In genomic region chr11:70017199-70017767, GRCm38 (mm10) we compare ENCODE assay signal across 10 mouse cellular contexts. TPM values are rescaled to one million over a fixed set of nuclear protein-coding genes. Genes with fewer than 3 reads are reported as not detected.
DNase-seq lines count a peak whose midpoint lies in the region; ATAC-seq and TF ChIP-seq lines count a peak whose summit lies in the region.
"Had no signal": no experiment of that assay in that cellular context is flagged by ENCODE, and none has a peak within 500 bp of the region (broad histone marks: within the 10 kb centered on the region; RNA-seq: fewer than 3 reads in every experiment).

No protein-coding gene starts in this region.

- WGBS in cerebellum, adult 2 months = 36% methylated on average over 7 of the region's 7 CpGs
- 38% methylated on average over 7 of the region's 7 CpGs for WGBS in lung, embryonic 14.5 days
- 47% methylated on average over 7 of the region's 7 CpGs for WGBS in intestine, embryonic 16.5 days
- WGBS in olfactory bulb, adult 2 months = 32% methylated on average over 7 of the region's 7 CpGs

- H3K4me1 ChIP-seq in cerebellum, adult 2 months (ENCODE audit: control insufficient read depth, insufficient read depth, low read length) = peaks cover 9% of the 10 kb centered on the region
- H3K4me1 ChIP-seq in lung, embryonic 14.5 days (ENCODE audit: insufficient read depth) = peaks cover 14% of the 10 kb centered on the region
- peaks cover 35% of the 10 kb centered on the region for H3K4me1 ChIP-seq in intestine, embryonic 16.5 days (ENCODE audit: control insufficient read depth, insufficient read depth, low read length)
- peaks cover 19% of the 10 kb centered on the region for H3K4me1 ChIP-seq in olfactory bulb, adult 2 months (ENCODE audit: control insufficient read depth, insufficient read depth, low read length)

- no peak for ATAC-seq in lung, embryonic 14.5 days (ENCODE audit: insufficient read depth)
- ATAC-seq in intestine, embryonic 16.5 days = no peak
- ATAC-seq in granulocyte monocyte progenitor cell, adult 5-6 weeks (replicated peaks; ENCODE audit: poor library complexity, severe bottlenecking) = no peak
- ATAC-seq: liver, embryonic 12.5 days had no signal

- H3K27me3 ChIP-seq in cerebellum, adult 2 months (ENCODE audit: control insufficient read depth, insufficient read depth, low read length) = no peaks in the 10 kb centered on the region
- H3K27me3 ChIP-seq in lung, embryonic 14.5 days (ENCODE audit: insufficient read depth, low read length) = no peaks in the 10 kb centered on the region
- H3K27me3 ChIP-seq in intestine, embryonic 16.5 days (replicated peaks; ENCODE audit: control insufficient read depth, insufficient read depth, low read length) = no peaks in the 10 kb centered on the region

- peak overlapping the region; percentile 93 for H3K4me2 ChIP-seq in lung, embryonic 14.5 days
- H3K4me2 ChIP-seq in intestine, embryonic 16.5 days (ENCODE audit: low read depth, low read length) = peak overlapping the region; percentile 70; the same call in 1 of the 2 replicates

- H3K9ac ChIP-seq in lung, embryonic 14.5 days = peak overlapping the region; percentile 80; the same call in 1 of the 2 replicates
- peak overlapping the region; percentile 74; the same call in 1 of the 2 replicates for H3K9ac ChIP-seq in intestine, embryonic 16.5 days (ENCODE audit: low read depth, low read length)
- H3K9ac ChIP-seq: liver, embryonic 12.5 days had no signal

- H3K27ac ChIP-seq in cerebellum, adult 2 months (ENCODE audit: insufficient read depth, low read length) = peak overlapping the region; percentile 99
- peak overlapping the region; percentile 38; the same call in 1 of the 2 replicates for H3K27ac ChIP-seq in lung, embryonic 14.5 days (ENCODE audit: low read depth)
- H3K27ac ChIP-seq in intestine, embryonic 16.5 days (ENCODE audit: low read length) = peak overlapping the region; percentile 49; the same call in 1 of the 2 replicates
- peak overlapping the region; percentile 94 for H3K27ac ChIP-seq in olfactory bulb, adult 2 months (ENCODE audit: insufficient read depth, low read depth, low read length)
- H3K27ac ChIP-seq: liver, embryonic 12.5 days had no signal

- peak overlapping the region; percentile 98 for H3K4me3 ChIP-seq in cerebellum, adult 2 months (replicated peaks; ENCODE audit: insufficient read depth, low read depth, low read length)
- H3K4me3 ChIP-seq in lung, embryonic 14.5 days (ENCODE audit: low read depth, low read length) = no peak overlapping the region
- H3K4me3 ChIP-seq in intestine, embryonic 16.5 days (ENCODE audit: low read length) = no peak overlapping the region
- H3K4me3 ChIP-seq in olfactory bulb, adult 2 months (ENCODE audit: insufficient read depth, low read depth, low read length) = peak overlapping the region; percentile 58

- TF ChIP-seq CTCF in cerebellum, adult 2 months (IDR thresholded peaks at IDR 0.05; ENCODE audit: borderline replicate concordance, insufficient read depth, low read depth, low read length) = no peak
- no peak for TF ChIP-seq CTCF in lung, embryonic 14.5 days (IDR thresholded peaks at IDR 0.05; ENCODE audit: low read depth)
- no peak for TF ChIP-seq CTCF in olfactory bulb, adult 2 months (IDR thresholded peaks at IDR 0.05; ENCODE audit: insufficient read depth, low read depth, low read length)

- no peak for DNase-seq in cerebellum, adult 2 months
- DNase-seq in cerebellum, adult 18-20 months = no peak
- DNase-seq in lung, embryonic 14.5 days = no peak
- DNase-seq in lung, postnatal 36 days = no peak
- DNase-seq in left cerebral cortex, adult 8-10 months (ENCODE audit: low spot score in 2 of 2) = no peak
- DNase-seq: gastrocnemius, postnatal 10 days had no signal

- H3K36me3 ChIP-seq in lung, embryonic 14.5 days (ENCODE audit: insufficient read depth) = peaks cover 19% of the 10 kb centered on the region
- peaks cover 6% of the 10 kb centered on the region; the same call in 1 of the 2 replicates for H3K36me3 ChIP-seq in intestine, embryonic 16.5 days (ENCODE audit: control insufficient read depth, insufficient read depth, low read length)

- H3K9me3 ChIP-seq in lung, embryonic 14.5 days (ENCODE audit: low read depth, low read length) = no peaks in the 10 kb centered on the region
- no peaks in the 10 kb centered on the region for H3K9me3 ChIP-seq in intestine, embryonic 16.5 days (ENCODE audit: control insufficient read depth, low read length)
- H3K9me3 ChIP-seq: liver, embryonic 12.5 days had no signal

- no peak for TF ChIP-seq POLR2A in cerebellum, adult 2 months (IDR thresholded peaks at IDR 0.05; ENCODE audit: borderline replicate concordance, insufficient read depth, low read length)
- TF ChIP-seq POLR2A in olfactory bulb, adult 2 months (IDR thresholded peaks at IDR 0.05; ENCODE audit: insufficient read depth, low read depth, low read length) = no peak

RNA-seq across cellular contexts. Expression of gene Dlg4, which starts 0.5 kb away (rescaled TPM):
- 352 and 374 TPM in 2 replicates for polyA plus RNA-seq in cerebellum, adult 2 months (2012; rRNA removed)
- polyA plus RNA-seq in lung, embryonic 14.5 days (2014; fragmentation: Nextera tagmentation; extraction: Ambion mirVana) = 5.9 and 7.4 TPM in 2 replicates
- polyA plus RNA-seq in intestine, embryonic 16.5 days (2015; fragmentation: Nextera tagmentation; extraction: Ambion mirVana) = 5.1 and 6.1 TPM in 2 replicates
- polyA plus RNA-seq in olfactory bulb, adult 2 months (2012; ENCODE audit: insufficient read depth, insufficient read length, low replicate concordance, missing spikeins) = 210 and 442 TPM in 2 replicates
- 100 to 1,000 TPM; 721 to 849 (median 797) TPM for total RNA-seq in left cerebral cortex, adult 8-10 months (2022)
- 11.4 and 12.3 TPM in 2 replicates for total RNA-seq in granulocyte monocyte progenitor cell, adult 5-6 weeks (2014; fragmentation: Nextera tagmentation)
- total RNA-seq in granulocyte monocyte progenitor cell, adult 5-6 weeks (2017) = 1.3 and 3.5 TPM in 2 replicates

RNA-seq across cellular contexts. Expression of gene Acadvl, which starts 2.1 kb away (rescaled TPM):
- 104 and 112 TPM in 2 replicates for polyA plus RNA-seq in cerebellum, adult 2 months (2012; rRNA removed)
- 57.6 and 58.9 TPM in 2 replicates for polyA plus RNA-seq in lung, embryonic 14.5 days (2014; fragmentation: Nextera tagmentation; extraction: Ambion mirVana)
- 172 and 189 TPM in 2 replicates for polyA plus RNA-seq in intestine, embryonic 16.5 days (2015; fragmentation: Nextera tagmentation; extraction: Ambion mirVana)
- polyA plus RNA-seq in olfactory bulb, adult 2 months (2012; ENCODE audit: insufficient read depth, insufficient read length, low replicate concordance, missing spikeins) = not detected in 2 replicates
- 10 to 100 TPM; 57.9 to 68.3 (median 61.2) TPM for total RNA-seq in left cerebral cortex, adult 8-10 months (2022)
- 39.7 and 55.8 TPM in 2 replicates for total RNA-seq in granulocyte monocyte progenitor cell, adult 5-6 weeks (2014; fragmentation: Nextera tagmentation)
- 40.3 and 42.1 TPM in 2 replicates for total RNA-seq in granulocyte monocyte progenitor cell, adult 5-6 weeks (2017)

RNA-seq across cellular contexts. Expression of gene Dvl2, which starts 16.9 kb away (rescaled TPM):
- polyA plus RNA-seq in cerebellum, adult 2 months (2012; rRNA removed) = 27.2 and 28.9 TPM in 2 replicates
- 36.2 and 40.8 TPM in 2 replicates for polyA plus RNA-seq in lung, embryonic 14.5 days (2014; fragmentation: Nextera tagmentation; extraction: Ambion mirVana)
- polyA plus RNA-seq in intestine, embryonic 16.5 days (2015; fragmentation: Nextera tagmentation; extraction: Ambion mirVana) = 23.8 and 26.0 TPM in 2 replicates
- not detected in 2 replicates for polyA plus RNA-seq in olfactory bulb, adult 2 months (2012; ENCODE audit: insufficient read depth, insufficient read length, low replicate concordance, missing spikeins)
- 10 to 100 TPM; 28.0 to 36.9 (median 32.9) TPM for total RNA-seq in left cerebral cortex, adult 8-10 months (2022)
- 4.6 and 24.5 TPM in 2 replicates for total RNA-seq in granulocyte monocyte progenitor cell, adult 5-6 weeks (2014; fragmentation: Nextera tagmentation)
- total RNA-seq in granulocyte monocyte progenitor cell, adult 5-6 weeks (2017) = 16.1 and 18.0 TPM in 2 replicates

RNA-seq across cellular contexts. Expression of gene Phf23, which starts 21.7 kb away (rescaled TPM):
- polyA plus RNA-seq in cerebellum, adult 2 months (2012; rRNA removed) = 41.8 and 44.4 TPM in 2 replicates
- polyA plus RNA-seq in lung, embryonic 14.5 days (2014; fragmentation: Nextera tagmentation; extraction: Ambion mirVana) = 41.1 and 42.8 TPM in 2 replicates
- polyA plus RNA-seq in intestine, embryonic 16.5 days (2015; fragmentation: Nextera tagmentation; extraction: Ambion mirVana) = 49.7 and 53.1 TPM in 2 replicates
- not detected in 2 replicates for polyA plus RNA-seq in olfactory bulb, adult 2 months (2012; ENCODE audit: insufficient read depth, insufficient read length, low replicate concordance, missing spikeins)
- 10 to 100 TPM; 49.6 to 59.9 (median 51.8) TPM for total RNA-seq in left cerebral cortex, adult 8-10 months (2022)
- total RNA-seq in granulocyte monocyte progenitor cell, adult 5-6 weeks (2014; fragmentation: Nextera tagmentation) = 41.7 and 45.8 TPM in 2 replicates
- 30.2 and 32.3 TPM in 2 replicates for total RNA-seq in granulocyte monocyte progenitor cell, adult 5-6 weeks (2017)

RNA-seq across cellular contexts. Expression of gene Gabarap, which starts 26.3 kb away (rescaled TPM):
- polyA plus RNA-seq in cerebellum, adult 2 months (2012; rRNA removed) = 344 and 366 TPM in 2 replicates
- polyA plus RNA-seq in lung, embryonic 14.5 days (2014; fragmentation: Nextera tagmentation; extraction: Ambion mirVana) = 444 and 455 TPM in 2 replicates
- 639 and 679 TPM in 2 replicates for polyA plus RNA-seq in intestine, embryonic 16.5 days (2015; fragmentation: Nextera tagmentation; extraction: Ambion mirVana)
- polyA plus RNA-seq in olfactory bulb, adult 2 months (2012; ENCODE audit: insufficient read depth, insufficient read length, low replicate concordance, missing spikeins) = not detected in 2 replicates
- 100 to 1,000 TPM; 218 to 247 (median 236) TPM for total RNA-seq in left cerebral cortex, adult 8-10 months (2022)
- 288 and 367 TPM in 2 replicates for total RNA-seq in granulocyte monocyte progenitor cell, adult 5-6 weeks (2014; fragmentation: Nextera tagmentation)
- total RNA-seq in granulocyte monocyte progenitor cell, adult 5-6 weeks (2017) = 239 and 250 TPM in 2 replicates

Comparison
In these comparisons a context has a peak if more than half of its experiments do, and no peak if none do; other contexts are left out.
1. H3K27ac ChIP-seq: peak in every context shown above with its lines; median percentile 99 in cerebellum, adult 2 months; 94 in olfactory bulb, adult 2 months; 49 in intestine, embryonic 16.5 days; 38 in lung, embryonic 14.5 days.
2. H3K4me3 ChIP-seq: peak in cerebellum, adult 2 months (single experiment) and olfactory bulb, adult 2 months (single experiment); none in lung, embryonic 14.5 days (single experiment) and intestine, embryonic 16.5 days (single experiment).
3. RNA of gene Dlg4, which starts 0.5 kb away (polyA plus RNA-seq): 210 to 442 TPM in olfactory bulb, adult 2 months and 352 to 374 TPM in cerebellum, adult 2 months; 5.9 to 7.4 TPM in lung, embryonic 14.5 days and 5.1 to 6.1 TPM in intestine, embryonic 16.5 days; every median in the first group is over 10 times any median in the second.